Mouse (Mus musculus) forebrain, embryonic 12.5 days (tissue): ENCODE data around the gene Nfib. TPM values are rescaled to one million over a fixed set of nuclear protein-coding genes. Genes with fewer than 3 reads are reported as not detected.

Source experiments
- ATAC-seq: fragments of 200-750 bp; cut with Nextera tagmentation; 2 replicates; pipeline ENCODE4 v1.8.0; 2017; ENCODE audit warnings: moderate TSS enrichment; ENCODE audit not compliant: low FRiP score
- H3K27ac ChIP-seq: fragments of 300-500 bp; sonication (generic); 2 replicates; pipeline ENCODE4 v1.5.1; 2016; ENCODE audit warnings: mild to moderate bottlenecking
- H3K27me3 ChIP-seq: fragments of 300-500 bp; sonication (generic); 2 replicates; pipeline ENCODE4 v1.6.1; 2016; ENCODE audit warnings: mild to moderate bottlenecking
- H3K36me3 ChIP-seq: fragments of 300-500 bp; sonication (generic); replicated peaks from 2 replicates; pipeline ENCODE4 v1.6.1; 2016; ENCODE audit warnings: mild to moderate bottlenecking
- H3K4me1 ChIP-seq: fragments of 300-500 bp; sonication (generic); 2 replicates; pipeline ENCODE4 v1.6.1; 2016
- H3K4me2 ChIP-seq: fragments of 300-500 bp; sonication (generic); 2 replicates; pipeline ENCODE4 v1.6.1; 2016; ENCODE audit warnings: mild to moderate bottlenecking, moderate library complexity
- H3K4me3 ChIP-seq: fragments of 300-500 bp; sonication (generic); replicated peaks from 2 replicates; pipeline ENCODE4 v1.5.1; 2016; ENCODE audit warnings: mild to moderate bottlenecking
- H3K9ac ChIP-seq: fragments of 300-500 bp; sonication (generic); 2 replicates; pipeline ENCODE4 v1.6.1; 2016; ENCODE audit warnings: mild to moderate bottlenecking
- H3K9me3 ChIP-seq: fragments of 300-500 bp; sonication (generic); 2 replicates; pipeline ENCODE4 v1.6.1; 2016
- WGBS: fragments of 180-500 bp; shearing (Covaris S2); methylation state at CpG from one replicate; pipeline ENCODE4 v1.1.7; 2016; 5-methylcytosine and 5-hydroxymethylcytosine counted together
- polyA plus RNA-seq: library from polyadenylated mRNA; unstranded; fragments of >200 nt; fragmentation: Nextera tagmentation; extraction: Ambion mirVana; gene quantifications from 2 replicates; pipeline ENCODE4 v1.2.1, GENCODE M21; 2016

Gene Nfib
- polyA plus RNA-seq, 1 experiment from 2014 or later: 103 TPM

DNA sequence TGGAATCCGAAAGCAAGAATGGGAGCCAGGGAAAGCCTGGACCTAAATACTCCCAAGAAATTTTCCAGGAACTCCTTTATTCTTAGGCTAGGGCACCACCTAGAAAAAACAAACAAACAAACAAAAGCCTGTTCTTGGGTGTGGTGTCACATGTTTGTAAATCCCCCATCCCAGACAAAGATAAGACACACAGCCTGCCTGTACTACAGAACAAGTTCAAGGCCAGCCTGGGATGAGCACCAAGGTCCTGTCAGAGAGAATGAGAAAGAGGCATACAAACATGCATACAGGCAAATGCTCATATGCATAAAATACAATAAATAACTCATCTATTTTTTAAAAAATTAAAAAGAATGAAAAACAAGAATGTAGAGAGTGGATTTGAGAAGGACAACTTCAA is 315.7 kb downstream of the Nfib start:
- H3K9ac ChIP-seq: no peak overlapping the region
- 100% methylated on average over 1 of the region's 1 CpGs for WGBS
- no peak for ATAC-seq
- H3K27me3 ChIP-seq: no peaks in the 10 kb centered on the region
- H3K27ac ChIP-seq: no peak overlapping the region
- H3K4me3 ChIP-seq: no peak overlapping the region
- H3K36me3 ChIP-seq: no peaks in the 10 kb centered on the region
- H3K9me3 ChIP-seq: no peaks in the 10 kb centered on the region
- H3K4me2 ChIP-seq: no peak overlapping the region
- peaks cover 14% of the 10 kb centered on the region for H3K4me1 ChIP-seq

DNA sequence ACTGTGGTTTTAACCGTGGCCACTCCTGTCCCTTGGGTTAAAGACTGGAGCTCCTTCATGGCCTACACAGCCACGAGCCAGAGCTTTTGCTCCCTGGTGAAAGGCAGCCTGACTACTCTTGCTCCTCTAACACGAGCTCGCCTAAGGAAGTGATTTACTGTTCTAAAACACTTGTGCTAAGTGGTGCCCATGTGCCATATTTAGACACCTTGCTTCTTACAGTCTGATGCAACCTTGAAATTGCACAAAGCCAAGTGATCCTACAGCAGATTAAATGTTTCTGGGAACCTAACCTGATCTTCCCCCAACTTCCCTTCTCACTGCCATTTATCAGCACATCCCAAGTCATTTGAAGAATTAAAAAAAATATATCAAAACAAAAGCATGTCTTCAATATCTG is 317.9 kb downstream of the Nfib start:
- Histone ChIP-seq H3K4me2 (no peak overlapping the region), H3K9ac (no peak overlapping the region), H3K9me3 (no peaks in the 10 kb centered on the region), H3K27me3 (no peaks in the 10 kb centered on the region), H3K4me3 (no peak overlapping the region), H3K27ac (no peak overlapping the region), H3K36me3 (no peaks in the 10 kb centered on the region), H3K4me1 (peaks cover 23% of the 10 kb centered on the region)
- 95% methylated on average over 4 of the region's 4 CpGs for WGBS
- no peak for ATAC-seq

DNA sequence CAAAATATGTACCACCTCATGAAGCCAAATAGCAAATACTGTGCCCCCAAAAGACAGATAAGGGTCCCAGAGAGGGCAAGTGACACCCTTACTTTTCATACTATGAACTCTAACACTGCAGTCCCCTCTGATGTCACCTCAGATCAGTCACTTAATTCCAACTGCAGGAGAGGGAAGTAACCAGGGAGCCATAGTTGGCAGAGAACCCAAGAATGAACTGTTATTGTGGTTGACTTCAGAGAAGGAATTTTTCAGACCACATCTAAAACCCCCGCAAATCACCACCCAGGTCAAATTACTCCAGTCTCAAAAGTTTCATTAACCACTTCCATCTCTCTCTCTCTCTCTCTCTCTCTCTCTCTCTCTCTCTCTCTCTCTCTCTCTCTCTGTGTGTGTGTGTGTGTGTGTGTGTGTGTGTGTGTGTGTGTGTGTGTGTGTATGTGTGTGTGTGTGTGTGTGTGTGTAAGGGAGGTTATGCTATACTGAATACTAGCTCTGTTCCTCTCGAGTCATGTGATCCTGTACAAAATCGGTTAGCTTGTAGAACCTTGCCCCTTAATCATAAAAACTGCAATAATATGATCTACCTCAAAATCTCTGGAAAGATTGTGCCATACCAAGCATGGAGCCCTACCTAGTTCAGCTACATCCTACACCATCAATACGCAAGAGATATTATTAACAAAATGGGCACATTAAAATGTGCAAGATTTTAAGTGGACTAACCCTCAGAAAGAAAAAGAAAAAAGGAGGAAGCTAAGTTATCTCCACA is 319.1 kb downstream of the Nfib start:
- no peaks in the 10 kb centered on the region for H3K27me3 ChIP-seq
- H3K27ac ChIP-seq: no peak overlapping the region
- peaks cover 24% of the 10 kb centered on the region for H3K4me1 ChIP-seq
- H3K4me3 ChIP-seq: no peak overlapping the region
- H3K9me3 ChIP-seq: no peaks in the 10 kb centered on the region
- no peak overlapping the region for H3K9ac ChIP-seq
- no peak for ATAC-seq
- WGBS: 88% methylated on average over 4 of the region's 4 CpGs
- H3K4me2 ChIP-seq: no peak overlapping the region
- H3K36me3 ChIP-seq: no peaks in the 10 kb centered on the region

GRCm38 (mm10) chr4:82385638-82386037 is 319.9 kb downstream of the Nfib start:
- Histone ChIP-seq H3K4me2 (no peak overlapping the region), H3K36me3 (no peaks in the 10 kb centered on the region), H3K4me3 (no peak overlapping the region), H3K4me1 (peaks cover 19% of the 10 kb centered on the region), H3K9ac (no peak overlapping the region), H3K27ac (peak overlapping the region; percentile 80; the same call in 1 of the 2 replicates), H3K9me3 (no peaks in the 10 kb centered on the region), H3K27me3 (no peaks in the 10 kb centered on the region)
- WGBS: 90% methylated on average over 4 of the region's 4 CpGs
- no peak for ATAC-seq

- Histone ChIP-seq H3K9me3 (no peaks in the 10 kb centered on the region), H3K4me2 (no peak overlapping the region), H3K9ac (no peak overlapping the region), H3K36me3 (no peaks in the 10 kb centered on the region), H3K4me1 (peaks cover 19% of the 10 kb centered on the region), H3K4me3 (no peak overlapping the region), H3K27me3 (no peaks in the 10 kb centered on the region), H3K27ac (peak overlapping the region; percentile 80)
- 73% methylated on average over 11 of the region's 11 CpGs for WGBS
- no peak; the same call in 1 of the 2 replicates for ATAC-seq
Measured at GRCm38 (mm10) chr4:82383991-82384731, 321.4 kb downstream of the Nfib start.

DNA sequence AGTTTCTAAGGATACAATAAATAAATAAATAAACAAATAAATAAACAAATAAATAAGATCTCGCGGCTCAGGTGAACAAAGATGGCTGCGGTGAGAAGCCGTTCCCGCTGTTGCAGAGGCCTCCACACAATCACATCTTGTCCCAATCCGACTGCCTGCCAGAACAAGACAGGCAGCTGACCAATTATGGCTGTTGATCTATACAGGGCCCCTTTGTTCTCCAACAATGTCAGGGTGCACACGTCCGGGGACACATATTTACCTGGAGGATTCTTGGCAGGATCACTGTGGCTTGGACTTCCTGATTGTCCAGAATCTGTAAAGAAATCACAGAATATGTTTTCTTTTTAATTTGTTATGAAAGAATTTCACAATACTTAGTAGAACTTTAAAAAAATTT is 322.2 kb downstream of the Nfib start:
- no peaks in the 10 kb centered on the region for H3K27me3 ChIP-seq
- peaks cover 19% of the 10 kb centered on the region for H3K4me1 ChIP-seq
- no peak overlapping the region for H3K4me3 ChIP-seq
- H3K9ac ChIP-seq: no peak overlapping the region
- no peak overlapping the region for H3K4me2 ChIP-seq
- WGBS: 41% methylated on average over 8 of the region's 8 CpGs
- H3K27ac ChIP-seq: no peak overlapping the region
- H3K9me3 ChIP-seq: no peaks in the 10 kb centered on the region
- ATAC-seq: peak; percentile 53; the same call in 1 of the 2 replicates
- H3K36me3 ChIP-seq: no peaks in the 10 kb centered on the region

- ATAC-seq: no peak
- Histone ChIP-seq H3K9ac (no peak overlapping the region), H3K27me3 (no peaks in the 10 kb centered on the region), H3K27ac (no peak overlapping the region), H3K4me3 (no peak overlapping the region), H3K4me1 (peaks cover 19% of the 10 kb centered on the region), H3K9me3 (no peaks in the 10 kb centered on the region), H3K36me3 (no peaks in the 10 kb centered on the region), H3K4me2 (no peak overlapping the region)
- 40% methylated on average over 1 of the region's 1 CpGs for WGBS
Measured at GRCm38 (mm10) chr4:82381786-82382185, 323.8 kb downstream of the Nfib start.

- no peaks in the 10 kb centered on the region for H3K36me3 ChIP-seq
- H3K4me1 ChIP-seq: peaks cover 24% of the 10 kb centered on the region
- no peak overlapping the region for H3K4me2 ChIP-seq
- H3K4me3 ChIP-seq: no peak overlapping the region
- no peak overlapping the region for H3K27ac ChIP-seq
- H3K27me3 ChIP-seq: no peaks in the 10 kb centered on the region
- H3K9ac ChIP-seq: no peak overlapping the region
- no peak for ATAC-seq
- H3K9me3 ChIP-seq: no peaks in the 10 kb centered on the region
Measured at GRCm38 (mm10) chr4:82380578-82380977, 325.0 kb downstream of the Nfib start.

DNA sequence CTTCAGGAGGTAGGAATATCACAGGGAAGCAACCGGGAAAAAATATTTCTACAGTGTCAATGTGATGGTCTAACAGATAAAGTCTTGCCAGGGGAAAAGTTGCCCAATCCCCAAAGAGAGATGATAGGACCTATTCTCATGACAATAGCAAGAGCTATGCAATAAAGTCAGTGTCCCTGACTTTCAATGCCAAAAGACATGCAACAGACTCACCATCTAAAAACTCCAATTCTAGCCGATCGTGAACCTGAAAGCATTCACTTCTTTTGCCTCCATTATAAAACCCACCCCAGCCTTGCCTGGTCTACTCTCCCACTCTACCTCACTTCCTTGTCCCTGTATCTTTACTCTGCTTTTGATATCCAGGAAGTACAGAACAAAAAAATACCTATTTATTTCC is 327.5 kb downstream of the Nfib start:
- Histone ChIP-seq H3K4me1 (peaks cover 9% of the 10 kb centered on the region; the same call in 1 of the 2 replicates), H3K4me2 (no peak overlapping the region), H3K36me3 (no peaks in the 10 kb centered on the region), H3K4me3 (no peak overlapping the region), H3K9ac (no peak overlapping the region), H3K27me3 (no peaks in the 10 kb centered on the region), H3K9me3 (no peaks in the 10 kb centered on the region), H3K27ac (no peak overlapping the region)
- ATAC-seq: no peak
- 97% methylated on average over 3 of the region's 3 CpGs for WGBS

- H3K36me3 ChIP-seq: no peaks in the 10 kb centered on the region
- H3K4me2 ChIP-seq: no peak overlapping the region
- H3K27me3 ChIP-seq: no peaks in the 10 kb centered on the region
- H3K4me3 ChIP-seq: no peak overlapping the region
- peaks cover 9% of the 10 kb centered on the region; the same call in 1 of the 2 replicates for H3K4me1 ChIP-seq
- no peak overlapping the region for H3K9ac ChIP-seq
- no peak for ATAC-seq
- H3K27ac ChIP-seq: no peak overlapping the region
- WGBS: 91% methylated on average over 3 of the region's 3 CpGs
- no peaks in the 10 kb centered on the region for H3K9me3 ChIP-seq
Measured at GRCm38 (mm10) chr4:82377621-82378020, 327.9 kb downstream of the Nfib start.

DNA sequence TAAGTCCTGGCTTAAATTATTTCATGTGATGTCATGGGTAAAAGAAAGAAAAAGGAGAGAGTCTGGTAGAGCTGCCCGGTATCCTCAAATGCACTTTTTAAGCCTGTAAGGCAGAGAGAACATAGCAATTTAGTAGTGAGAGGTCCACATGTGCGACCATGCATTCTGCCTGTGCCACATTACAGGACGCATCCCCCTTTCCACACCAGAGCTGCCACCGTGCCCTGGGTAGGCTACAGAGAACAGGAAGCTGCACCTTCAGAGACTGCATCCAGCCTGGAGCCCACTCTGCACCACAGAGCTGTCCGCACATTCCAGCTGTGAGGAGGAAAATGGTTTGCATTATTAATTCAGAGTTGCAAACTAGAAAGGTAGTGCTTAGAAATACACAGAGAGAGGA is 331.0 kb downstream of the Nfib start:
- Histone ChIP-seq H3K4me3 (no peak overlapping the region), H3K9me3 (no peaks in the 10 kb centered on the region), H3K4me1 (peaks cover 6% of the 10 kb centered on the region; the same call in 1 of the 2 replicates), H3K27me3 (no peaks in the 10 kb centered on the region), H3K27ac (no peak overlapping the region), H3K9ac (no peak overlapping the region), H3K36me3 (no peaks in the 10 kb centered on the region), H3K4me2 (no peak overlapping the region)
- ATAC-seq: no peak
- WGBS: 72% methylated on average over 5 of the region's 5 CpGs

DNA sequence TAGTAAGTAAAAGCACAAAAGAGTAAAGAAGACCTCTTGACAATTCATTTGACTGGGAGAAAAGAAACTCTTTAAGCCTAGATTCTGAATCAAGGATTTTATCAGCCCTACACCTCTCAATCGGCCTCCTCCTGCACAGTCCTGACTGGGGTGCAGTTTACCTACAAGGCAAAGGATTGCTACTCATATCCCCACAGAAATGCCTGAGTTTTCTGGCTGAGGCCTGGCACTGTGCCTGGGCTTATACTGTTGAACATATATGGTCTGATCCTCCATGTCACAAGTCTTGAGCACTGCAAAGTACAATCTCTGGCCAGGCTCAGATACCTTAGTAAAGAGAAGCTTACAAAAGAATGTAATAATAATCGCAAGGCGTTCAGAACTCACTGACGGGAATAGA is 333.3 kb downstream of the Nfib start:
- Histone ChIP-seq H3K4me3 (no peak overlapping the region), H3K9me3 (no peaks in the 10 kb centered on the region), H3K4me2 (no peak overlapping the region), H3K9ac (no peak overlapping the region), H3K4me1 (peaks cover 8% of the 10 kb centered on the region; the same call in 1 of the 2 replicates), H3K27me3 (no peaks in the 10 kb centered on the region), H3K36me3 (no peaks in the 10 kb centered on the region), H3K27ac (no peak overlapping the region)
- ATAC-seq: no peak
- WGBS: 93% methylated on average over 4 of the region's 4 CpGs

GRCm38 (mm10) chr4:82371471-82371870 is 334.1 kb downstream of the Nfib start:
- 89% methylated on average over 4 of the region's 4 CpGs for WGBS
- ATAC-seq: no peak

More at GRCm38 (mm10) chr4:82371471-82371870, 334.1 kb downstream of the Nfib start:
- no peak overlapping the region for H3K9ac ChIP-seq
- H3K27me3 ChIP-seq: no peaks in the 10 kb centered on the region
- no peaks in the 10 kb centered on the region for H3K9me3 ChIP-seq
- H3K4me1 ChIP-seq: peaks cover 5% of the 10 kb centered on the region; the same call in 1 of the 2 replicates
- no peaks in the 10 kb centered on the region for H3K36me3 ChIP-seq
- H3K27ac ChIP-seq: no peak overlapping the region
- no peak overlapping the region for H3K4me3 ChIP-seq
- H3K4me2 ChIP-seq: no peak overlapping the region
